Mouse (Mus musculus): ENCODE measurements at regions not wholly inside any gene's neighbourhood (a gene's known extent, or its start where the extent isn't known, plus 50 kb on each side); places are given as distances from the start of the nearest gene placed in this dataset.

GRCm38 (mm10) chr13:97601135-97601730 is 159.2 kb downstream of the Gm10260 start:
- DNase-seq, result no peak

- no peak for DNase-seq
These were observed 160.3 kb downstream of the Gm10260 start for GRCm38 (mm10) chr13:97600136-97600535.

GRCm38 (mm10) chr13:97598507-97599431 is 161.7 kb downstream of the Gm10260 start:
- DNase-seq, result no peak

GRCm38 (mm10) chr13:97594851-97595250 is 165.6 kb downstream of the Gm10260 start:
- DNase-seq, result no peak

- no peak for DNase-seq
These were observed 170.8 kb downstream of the Gm10260 start for GRCm38 (mm10) chr13:97589626-97590025.

GRCm38 (mm10) chr13:97588085-97588484 is 172.3 kb downstream of the Gm10260 start:
- no peak for DNase-seq

- DNase-seq, result peak; percentile 38
These were observed 173.3 kb downstream of the Gm10260 start for GRCm38 (mm10) chr13:97587088-97587487.

- no peak for DNase-seq
These were observed 176.4 kb downstream of the Gm10260 start for GRCm38 (mm10) chr13:97584045-97584444.

GRCm38 (mm10) chr13:97581380-97581779 is 179.1 kb downstream of the Gm10260 start:
- no peak for DNase-seq

- DNase-seq, result no peak
These were observed 180.1 kb downstream of the Gm10260 start for GRCm38 (mm10) chr13:97580241-97580874.

GRCm38 (mm10) chr13:97578595-97578994 is 181.8 kb downstream of the Gm10260 start:
- no peak for DNase-seq

- DNase-seq, result no peak
These were observed 183.2 kb downstream of the Gm10260 start for GRCm38 (mm10) chr13:97577081-97577785.

GRCm38 (mm10) chr13:97573601-97574000 is 186.8 kb downstream of the Gm10260 start:
- no peak for DNase-seq

- DNase-seq, result no peak
These were observed 188.1 kb downstream of the Gm10260 start for GRCm38 (mm10) chr13:97572352-97572751.

GRCm38 (mm10) chr13:97570009-97570408 is 190.4 kb downstream of the Gm10260 start:
- no peak for DNase-seq

- DNase-seq, result no peak
These were observed 192.8 kb downstream of the Gm10260 start for GRCm38 (mm10) chr13:97567632-97568031.

GRCm38 (mm10) chr13:97566071-97566470 is 194.4 kb downstream of the Gm10260 start:
- DNase-seq, result no peak

GRCm38 (mm10) chr13:97562241-97562640 is 198.2 kb downstream of the Gm10260 start:
- DNase-seq, result no peak

- DNase-seq, result no peak
These were observed 199.6 kb downstream of the Gm10260 start for GRCm38 (mm10) chr13:97560789-97561188.

- DNase-seq, result no peak
These were observed 200.6 kb downstream of the Gm10260 start for GRCm38 (mm10) chr13:97559611-97560385.

GRCm38 (mm10) chr13:97558884-97559283 is 201.5 kb downstream of the Gm10260 start:
- DNase-seq, result no peak

- DNase-seq, result no peak
These were observed 205.1 kb downstream of the Gm10260 start for GRCm38 (mm10) chr13:97555312-97555711.

All from thymus, postnatal 14 days (tissue).